Mouse (Mus musculus) hindbrain, embryonic 15.5 days (tissue): ENCODE measurements at regions not wholly inside any gene's neighbourhood (a gene's known extent, or its start where the extent isn't known, plus 50 kb on each side); places are given as distances from the start of the nearest gene placed in this dataset.

Experiments
- ATAC-seq: fragments of 200-750 bp; cut with Nextera tagmentation; 2 replicates; pipeline ENCODE4 v1.8.0; 2017; ENCODE audit warnings: low read depth, moderate number of reproducible peaks, moderate TSS enrichment; ENCODE audit not compliant: low FRiP score
- H3K27ac ChIP-seq: fragments of 300-500 bp; sonication (generic); replicated peaks from 2 replicates; pipeline ENCODE4 v1.5.1; 2015; ENCODE audit warnings: mild to moderate bottlenecking, inconsistent platforms
- H3K27me3 ChIP-seq: fragments of 300-500 bp; sonication (generic); 2 replicates; pipeline ENCODE4 v1.6.1; 2015; ENCODE audit warnings: control low read depth, inconsistent platforms
- H3K36me3 ChIP-seq: fragments of 300-500 bp; sonication (generic); 2 replicates; pipeline ENCODE4 v1.6.1; 2015; ENCODE audit warnings: control low read depth, inconsistent platforms
- H3K4me1 ChIP-seq: fragments of 300-500 bp; sonication (generic); replicated peaks from 2 replicates; pipeline ENCODE4 v1.6.1; 2015; ENCODE audit warnings: control low read depth, inconsistent platforms
- H3K4me2 ChIP-seq: fragments of 300-500 bp; sonication (generic); 2 replicates; pipeline ENCODE4 v1.6.1; 2015; ENCODE audit warnings: moderate library complexity, mild to moderate bottlenecking, inconsistent platforms
- H3K4me3 ChIP-seq: fragments of 300-500 bp; sonication (generic); 2 replicates; pipeline ENCODE4 v1.5.1; 2015; ENCODE audit warnings: mild to moderate bottlenecking, inconsistent platforms
- H3K9ac ChIP-seq: fragments of 300-500 bp; sonication (generic); 2 replicates; pipeline ENCODE4 v1.6.1; 2015; ENCODE audit warnings: inconsistent platforms
- H3K9me3 ChIP-seq: fragments of 300-500 bp; sonication (generic); 2 replicates; pipeline ENCODE4 v1.6.1; 2016; ENCODE audit warnings: control low read depth, inconsistent platforms
- WGBS: fragments of 180-500 bp; shearing (Covaris S2); methylation state at CpG from one replicate; pipeline ENCODE4 v1.1.7; 2015; 5-methylcytosine and 5-hydroxymethylcytosine counted together

DNA sequence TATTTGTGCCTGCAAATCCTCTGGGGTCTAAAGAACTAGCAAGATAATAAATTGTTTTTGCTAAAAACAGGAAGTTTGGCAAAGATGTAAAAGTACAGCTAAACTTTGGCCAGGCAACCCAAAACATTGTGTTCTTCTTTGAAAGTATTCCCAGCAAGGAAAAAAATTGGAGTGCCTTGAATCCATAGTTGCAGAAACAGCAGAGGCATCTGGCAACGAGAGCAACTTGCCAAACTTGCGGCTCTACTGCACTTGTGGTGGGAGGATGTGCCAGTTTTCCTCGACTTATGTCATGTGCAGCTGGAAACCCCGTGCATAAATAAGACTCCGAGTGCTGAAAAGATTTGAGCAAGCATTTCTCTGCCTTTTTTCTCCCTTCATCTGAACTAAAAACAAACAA lies 185.2 kb upstream of the Meis1 start:
- peak overlapping the region; percentile 21; the same call in 1 of the 2 replicates for H3K4me2 ChIP-seq
- ATAC-seq, result no peak
- H3K4me3 ChIP-seq, result no peak overlapping the region
- H3K4me1 ChIP-seq, result peaks cover 11% of the 10 kb centered on the region
- H3K9me3 ChIP-seq, result no peaks in the 10 kb centered on the region
- WGBS, result 32% methylated on average over 5 of the region's 5 CpGs
- H3K36me3 ChIP-seq, result no peaks in the 10 kb centered on the region
- H3K9ac ChIP-seq, result no peak overlapping the region
- H3K27ac ChIP-seq, result no peak overlapping the region; the same call in 1 of the 2 replicates
- no peaks in the 10 kb centered on the region for H3K27me3 ChIP-seq

DNA sequence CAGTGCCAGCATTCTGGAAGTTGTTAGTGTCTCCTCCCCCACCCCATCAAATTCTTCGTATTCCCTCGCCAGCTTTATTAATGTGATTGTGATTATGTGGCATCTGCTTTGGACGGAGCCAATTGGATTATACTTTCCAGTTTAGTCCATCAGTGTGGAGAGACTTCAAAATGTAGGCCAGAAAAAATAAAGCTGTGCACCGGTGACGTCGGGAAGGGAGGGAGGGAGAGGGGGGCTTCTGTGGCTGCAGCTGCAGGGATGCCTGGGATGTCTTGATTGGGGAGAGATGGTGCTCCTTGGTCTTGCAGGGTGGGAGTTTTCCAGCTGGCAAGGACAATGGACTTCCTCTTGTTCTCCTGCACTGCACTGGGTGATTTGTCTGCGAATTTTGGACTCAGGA lies 185.7 kb upstream of the Meis1 start:
- H3K36me3 ChIP-seq, result no peaks in the 10 kb centered on the region
- WGBS, result 14% methylated on average over 7 of the region's 7 CpGs
- ATAC-seq, result peak; percentile 64; the same call in 1 of the 2 replicates
- peaks cover 11% of the 10 kb centered on the region for H3K4me1 ChIP-seq
- peak overlapping the region; percentile 68 for H3K27ac ChIP-seq
- H3K4me3 ChIP-seq, result no peak overlapping the region
- H3K27me3 ChIP-seq, result no peaks in the 10 kb centered on the region
- H3K9me3 ChIP-seq, result no peaks in the 10 kb centered on the region
- H3K9ac ChIP-seq, result no peak overlapping the region
- peak overlapping the region; percentile 21; the same call in 1 of the 2 replicates for H3K4me2 ChIP-seq

DNA sequence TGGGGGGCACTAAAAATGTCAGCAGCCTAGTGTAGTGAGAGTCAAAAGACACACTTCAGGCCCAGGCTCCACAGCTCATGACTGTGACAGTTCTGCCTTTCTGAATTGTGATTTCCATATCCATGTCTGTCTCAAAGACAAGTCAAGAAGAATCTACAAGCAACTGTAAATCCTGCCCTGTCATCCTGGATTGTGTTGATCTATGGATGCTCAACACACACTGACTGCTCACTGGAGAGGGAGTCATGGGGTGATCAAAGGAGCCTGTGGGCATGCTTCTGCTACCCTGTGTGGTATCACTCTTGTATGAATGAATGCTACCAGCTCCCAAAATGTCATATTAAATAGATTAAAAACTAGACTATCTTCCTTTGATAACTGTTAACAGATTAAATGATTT lies 186.4 kb upstream of the Meis1 start:
- Histone ChIP-seq H3K4me1 (peaks cover 11% of the 10 kb centered on the region), H3K27ac (peak overlapping the region; percentile 68), H3K9me3 (no peaks in the 10 kb centered on the region), H3K4me2 (no peak overlapping the region; the same call in 1 of the 2 replicates), H3K9ac (no peak overlapping the region), H3K36me3 (no peaks in the 10 kb centered on the region), H3K27me3 (no peaks in the 10 kb centered on the region), H3K4me3 (no peak overlapping the region)
- ATAC-seq, result no peak

DNA sequence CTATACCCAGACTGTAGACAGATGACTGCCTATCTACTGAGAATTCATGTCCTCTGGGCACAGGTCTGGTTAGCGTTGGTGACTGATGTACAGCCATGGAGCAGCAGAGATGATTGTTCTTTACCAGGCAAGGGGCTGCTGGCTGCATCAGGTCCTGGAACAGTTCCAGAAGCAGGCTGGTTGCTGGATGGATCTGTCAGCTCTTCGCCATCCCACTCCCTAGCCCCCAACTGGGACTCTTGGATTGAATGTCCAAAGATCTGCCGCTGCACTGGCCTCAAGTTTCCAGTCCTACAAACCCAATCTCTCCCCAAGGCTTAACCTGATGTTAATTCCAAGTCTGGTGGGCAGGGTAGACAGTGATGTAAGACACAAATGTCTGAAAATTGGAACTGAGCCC lies 200.7 kb upstream of the Meis1 start:
- 62% methylated on average over 3 of the region's 3 CpGs for WGBS
- H3K4me1 ChIP-seq, result 0 out of 2 replicates have a peak, but pooled peaks cover 2% of the 10 kb centered on the region
- no peaks in the 10 kb centered on the region for H3K36me3 ChIP-seq

DNA sequence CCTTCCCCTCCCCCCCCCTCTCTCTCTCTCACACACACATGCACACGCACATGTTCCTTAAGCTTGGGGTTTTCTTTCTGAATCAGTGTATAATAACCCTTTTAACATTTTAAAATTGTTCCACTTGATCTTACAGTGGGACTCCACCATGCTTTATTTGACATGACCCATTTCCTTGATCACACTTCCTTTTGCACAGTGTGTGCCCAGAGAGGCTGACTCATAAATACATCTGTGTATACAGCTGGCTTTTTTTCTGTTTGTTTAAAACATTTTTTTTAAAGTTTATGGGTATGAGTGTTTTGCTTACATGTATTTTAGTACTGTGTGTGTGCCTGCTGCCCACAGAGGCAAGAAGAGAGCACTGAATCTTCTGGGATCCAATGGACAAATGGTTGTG lies 202.7 kb upstream of the Meis1 start:
- H3K27me3 ChIP-seq, result no peaks in the 10 kb centered on the region
- 80% methylated on average over 1 of the region's 1 CpGs for WGBS
- no peaks in the 10 kb centered on the region for H3K36me3 ChIP-seq
- 0 out of 2 replicates have a peak, but pooled peaks cover 2% of the 10 kb centered on the region for H3K4me1 ChIP-seq
- no peak for ATAC-seq
- H3K9me3 ChIP-seq, result no peaks in the 10 kb centered on the region
- H3K4me3 ChIP-seq, result no peak overlapping the region
- H3K4me2 ChIP-seq, result no peak overlapping the region
- H3K9ac ChIP-seq, result no peak overlapping the region
- H3K27ac ChIP-seq, result no peak overlapping the region

More for the DNA sequence above, 200.7 kb upstream of the Meis1 start:
- no peaks in the 10 kb centered on the region for H3K9me3 ChIP-seq
- H3K4me3 ChIP-seq, result no peak overlapping the region
- H3K27me3 ChIP-seq, result no peaks in the 10 kb centered on the region
- no peak overlapping the region for H3K4me2 ChIP-seq
- H3K27ac ChIP-seq, result no peak overlapping the region
- no peak overlapping the region for H3K9ac ChIP-seq
- ATAC-seq, result no peak

DNA sequence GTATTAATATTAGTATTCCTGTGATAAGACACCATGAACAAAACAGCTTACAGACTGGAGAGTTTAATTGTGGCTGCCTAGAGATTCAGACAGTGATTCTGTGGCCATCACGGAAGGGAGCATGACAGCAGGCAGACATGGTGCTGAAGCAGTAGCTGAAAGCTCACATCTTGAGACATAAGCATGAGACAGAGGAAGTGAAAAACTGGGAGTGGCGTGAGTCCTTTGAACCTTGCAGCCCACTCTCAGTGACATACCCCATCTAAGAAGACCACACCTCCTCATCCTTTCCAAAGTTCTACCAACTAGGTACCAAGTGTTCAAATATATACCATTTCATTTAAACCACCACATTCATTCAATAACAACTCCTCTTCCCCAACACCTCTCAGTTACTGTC lies 208.0 kb upstream of the Meis1 start:
- ATAC-seq, result no peak
- H3K9me3 ChIP-seq, result no peaks in the 10 kb centered on the region
- H3K27ac ChIP-seq, result no peak overlapping the region
- 99% methylated on average over 2 of the region's 2 CpGs for WGBS
- H3K36me3 ChIP-seq, result no peaks in the 10 kb centered on the region
- H3K4me3 ChIP-seq, result no peak overlapping the region
- H3K27me3 ChIP-seq, result no peaks in the 10 kb centered on the region
- H3K9ac ChIP-seq, result no peak overlapping the region
- no peak overlapping the region for H3K4me2 ChIP-seq
- 0 out of 2 replicates have a peak, but pooled peaks cover 2% of the 10 kb centered on the region for H3K4me1 ChIP-seq

DNA sequence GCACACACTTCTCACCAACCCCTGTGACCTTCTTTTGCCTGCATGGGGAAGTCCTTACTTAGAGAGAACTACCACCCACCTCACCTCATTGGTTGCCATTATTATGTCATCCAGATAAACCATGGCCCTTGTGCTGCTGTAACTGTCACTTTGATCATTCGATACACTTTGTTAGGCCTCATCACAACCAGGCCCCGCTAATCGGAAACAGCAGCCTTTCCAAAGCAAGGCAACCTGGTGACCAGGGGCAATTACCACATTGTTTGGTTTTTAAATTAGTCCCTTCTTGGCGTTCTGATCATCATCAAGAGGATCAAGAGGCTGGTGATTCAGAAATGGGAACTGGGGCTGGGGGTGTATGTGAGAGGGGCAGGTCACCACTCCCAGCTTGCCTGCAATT lies 208.9 kb upstream of the Meis1 start:
- no peak for ATAC-seq
- H3K9ac ChIP-seq, result no peak overlapping the region
- 81% methylated on average over 4 of the region's 4 CpGs for WGBS
- 0 out of 2 replicates have a peak, but pooled peaks cover 2% of the 10 kb centered on the region for H3K4me1 ChIP-seq
- H3K9me3 ChIP-seq, result no peaks in the 10 kb centered on the region; the same call in 1 of the 2 replicates
- no peak overlapping the region for H3K27ac ChIP-seq
- no peak overlapping the region for H3K4me3 ChIP-seq
- H3K36me3 ChIP-seq, result no peaks in the 10 kb centered on the region
- H3K4me2 ChIP-seq, result no peak overlapping the region
- no peaks in the 10 kb centered on the region for H3K27me3 ChIP-seq

DNA sequence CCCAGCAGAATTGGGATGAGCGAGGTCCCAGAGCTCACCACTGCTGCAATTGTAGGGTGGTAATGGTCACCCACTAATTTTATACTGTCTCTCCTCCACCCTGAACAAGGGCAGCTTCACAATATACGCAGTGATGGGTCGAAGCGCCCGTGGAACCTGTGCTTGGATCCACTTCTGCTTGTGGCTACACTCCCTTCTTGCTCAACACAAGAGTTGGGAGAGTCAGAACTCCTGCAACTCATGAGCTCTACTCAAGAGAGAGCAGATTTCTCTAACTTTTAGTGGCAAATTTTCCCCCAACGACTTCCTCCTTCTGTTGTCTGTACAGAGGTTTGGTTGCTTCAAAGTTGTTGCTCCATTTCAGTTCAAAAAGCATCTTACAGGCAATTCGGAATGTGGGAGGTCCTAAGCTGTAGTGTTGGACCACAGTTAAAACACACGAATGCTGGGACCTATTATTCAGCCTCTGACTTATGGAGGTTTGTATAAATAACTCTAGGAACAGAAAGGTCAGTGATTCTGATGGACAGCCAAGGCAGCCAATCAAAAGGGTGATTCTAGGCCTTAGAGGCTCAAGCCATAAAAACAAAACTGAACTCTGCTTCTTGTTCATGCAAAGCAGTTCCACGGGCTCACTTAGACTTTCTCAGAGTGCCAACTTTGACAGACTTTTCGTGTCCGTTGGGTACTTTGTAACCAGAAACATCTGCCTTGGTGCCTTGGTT lies 227.8 kb upstream of the Meis1 start:
- Histone ChIP-seq H3K27me3 (no peaks in the 10 kb centered on the region), H3K36me3 (no peaks in the 10 kb centered on the region), H3K9ac (no peak overlapping the region), H3K9me3 (no peaks in the 10 kb centered on the region), H3K27ac (no peak overlapping the region), H3K4me1 (no peaks in the 10 kb centered on the region), H3K4me2 (no peak overlapping the region), H3K4me3 (no peak overlapping the region)
- 91% methylated on average over 11 of the region's 11 CpGs for WGBS
- no peak for ATAC-seq

DNA sequence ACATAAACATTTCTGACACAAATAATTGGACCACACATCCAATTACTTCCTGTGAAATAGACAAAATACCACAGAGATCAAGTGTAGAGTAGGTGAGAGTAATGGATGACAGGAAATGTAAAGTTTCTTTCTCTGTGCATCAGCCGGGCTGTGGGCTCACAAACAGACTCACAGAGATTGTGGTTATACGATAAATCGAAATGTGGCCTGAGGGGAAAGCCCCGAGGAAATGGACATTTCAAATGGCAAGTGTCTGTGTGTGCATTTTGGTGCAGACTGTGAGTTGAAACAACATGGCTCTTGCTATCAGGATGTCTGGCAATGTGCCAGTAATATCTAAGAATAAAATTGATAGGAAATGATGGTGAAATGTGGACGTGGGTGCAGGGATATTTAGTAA lies 234.8 kb upstream of the Meis1 start:
- WGBS, result 83% methylated on average over 5 of the region's 5 CpGs

DNA sequence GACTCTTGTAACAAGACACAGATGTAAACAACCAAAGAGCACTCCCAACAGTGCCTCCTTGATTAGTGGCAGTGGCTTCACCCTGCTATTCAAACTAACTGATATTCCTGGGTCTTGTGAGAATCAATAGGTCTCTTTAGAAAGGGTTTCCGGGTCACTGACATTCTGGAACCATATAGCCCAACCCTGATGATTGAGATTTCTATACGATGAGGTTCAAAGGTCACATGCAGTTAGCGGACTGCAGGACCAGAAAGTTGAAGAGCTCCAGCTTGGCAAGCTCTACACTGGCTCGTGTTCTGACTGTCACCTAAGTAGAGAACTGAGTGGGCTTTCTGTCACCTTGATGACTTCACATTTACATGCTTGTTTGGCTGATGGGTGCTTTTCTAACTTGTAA lies 235.4 kb upstream of the Meis1 start:
- Histone ChIP-seq H3K4me3 (no peak overlapping the region), H3K27ac (no peak overlapping the region), H3K36me3 (no peaks in the 10 kb centered on the region), H3K9me3 (no peaks in the 10 kb centered on the region), H3K27me3 (no peaks in the 10 kb centered on the region), H3K4me1 (no peaks in the 10 kb centered on the region), H3K9ac (no peak overlapping the region), H3K4me2 (no peak overlapping the region)
- 38% methylated on average over 4 of the region's 4 CpGs for whole genome bisulfite sequencing
- no peak for ATAC-seq

More for the DNA sequence above, 234.8 kb upstream of the Meis1 start:
- H3K4me1 ChIP-seq, result no peaks in the 10 kb centered on the region
- H3K9ac ChIP-seq, result no peak overlapping the region
- no peaks in the 10 kb centered on the region for H3K36me3 ChIP-seq
- no peaks in the 10 kb centered on the region for H3K9me3 ChIP-seq
- no peak for ATAC-seq
- no peak overlapping the region for H3K4me3 ChIP-seq
- H3K27ac ChIP-seq, result no peak overlapping the region
- no peak overlapping the region for H3K4me2 ChIP-seq
- H3K27me3 ChIP-seq, result no peaks in the 10 kb centered on the region

DNA sequence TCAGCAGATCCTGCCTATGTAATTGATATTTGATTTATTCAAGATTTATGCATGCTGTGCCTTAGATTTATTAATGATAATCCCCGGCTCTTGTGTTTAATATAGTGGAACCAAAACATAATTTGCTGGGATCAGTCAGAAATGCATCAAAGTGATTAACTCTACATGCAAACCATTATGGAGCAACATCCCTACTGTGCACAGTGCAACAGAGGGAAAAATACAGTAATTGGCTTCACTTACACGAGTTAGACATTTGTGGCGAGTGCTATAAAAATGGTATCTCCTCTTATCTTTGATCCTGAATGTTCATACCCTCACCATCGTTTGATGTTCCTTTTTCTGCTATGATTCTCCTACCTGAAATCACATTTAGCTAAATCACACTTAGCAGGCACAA lies 238.8 kb upstream of the Meis1 start:
- H3K4me3 ChIP-seq, result no peak overlapping the region
- H3K4me1 ChIP-seq, result no peaks in the 10 kb centered on the region
- H3K36me3 ChIP-seq, result no peaks in the 10 kb centered on the region
- no peaks in the 10 kb centered on the region for H3K27me3 ChIP-seq
- no peak for ATAC-seq
- H3K9ac ChIP-seq, result no peak overlapping the region
- H3K27ac ChIP-seq, result no peak overlapping the region
- H3K9me3 ChIP-seq, result no peaks in the 10 kb centered on the region
- H3K4me2 ChIP-seq, result no peak overlapping the region
- WGBS, result 57% methylated on average over 4 of the region's 4 CpGs

DNA sequence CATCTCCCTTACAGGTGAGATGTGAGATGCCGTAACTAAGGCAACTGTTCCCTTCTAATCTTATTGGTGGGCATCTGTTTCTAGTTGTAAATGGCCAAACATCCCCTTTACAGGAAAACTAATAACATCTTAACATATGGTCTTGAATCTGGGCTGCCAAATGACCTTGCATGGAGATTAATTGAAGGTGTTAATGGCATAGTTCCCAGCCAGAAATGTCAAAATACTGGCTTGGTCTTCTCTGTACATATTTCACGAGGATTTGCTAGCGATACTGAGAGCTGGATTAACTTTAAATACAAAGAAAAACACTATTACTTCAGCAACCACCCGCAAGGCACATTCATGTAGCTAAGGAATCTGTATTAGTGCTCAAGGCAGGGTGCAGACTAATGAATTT lies 244.0 kb upstream of the Meis1 start:
- WGBS, result 74% methylated on average over 4 of the region's 4 CpGs
- H3K4me1 ChIP-seq, result 0 out of 2 replicates have a peak, but pooled peaks cover 5% of the 10 kb centered on the region
- no peaks in the 10 kb centered on the region for H3K9me3 ChIP-seq
- no peak overlapping the region for H3K4me3 ChIP-seq
- H3K36me3 ChIP-seq, result no peaks in the 10 kb centered on the region
- H3K4me2 ChIP-seq, result no peak overlapping the region
- ATAC-seq, result no peak
- no peaks in the 10 kb centered on the region for H3K27me3 ChIP-seq
- no peak overlapping the region for H3K9ac ChIP-seq
- H3K27ac ChIP-seq, result no peak overlapping the region
